Mouse (Mus musculus) embryo, embryonic 11.5 days (tissue): Measurements from ENCODE around the gene Eif3d.
"Not testable (repeated sequence)": the region's sequence is repeated elsewhere in the genome, so short reads cannot be mapped to it uniquely, and the experiment has no call there.

Experiments
- DNase-seq: peaks from one replicate; pipeline ENCODE4 v3.0.0-alpha.2; 2012; ENCODE audit warnings: low read depth, low spot score

Eif3d gene

GRCm38 (mm10) chr15:77970470-77971292, at the start of gene Eif3d:
Eif3d (minus strand) TSS chr15:77970813.
- peak; percentile 92 for DNase-seq

- no peak for DNase-seq
These were observed 43.4 kb upstream of the Eif3d start for GRCm38 (mm10) chr15:78014046-78014445.

GRCm38 (mm10) chr15:78008206-78008605, 37.6 kb upstream of the Eif3d start:
- not testable (repeated sequence) for DNase-seq

- no peak for DNase-seq
These were observed 33.3 kb upstream of the Eif3d start for GRCm38 (mm10) chr15:78003929-78004328.

- DNase-seq = no peak
These were observed 30.8 kb upstream of the Eif3d start for GRCm38 (mm10) chr15:78001400-78001799.

- DNase-seq = no peak
These were observed 17.9 kb upstream of the Eif3d start for GRCm38 (mm10) chr15:77988541-77988940.

GRCm38 (mm10) chr15:77983391-77983790, 12.8 kb upstream of the Eif3d start:
- DNase-seq = no peak

- DNase-seq = peak; percentile 43
These were observed 11.8 kb upstream of the Eif3d start for GRCm38 (mm10) chr15:77982195-77982939.

GRCm38 (mm10) chr15:77981181-77981680, 10.6 kb upstream of the Eif3d start:
- DNase-seq = no peak

GRCm38 (mm10) chr15:77979427-77979865, 8.8 kb upstream of the Eif3d start:
- no peak for DNase-seq

- no peak for DNase-seq
These were observed 7.0 kb upstream of the Eif3d start for GRCm38 (mm10) chr15:77977663-77978062.

- DNase-seq = no peak
These were observed 3.7 kb upstream of the Eif3d start for GRCm38 (mm10) chr15:77974165-77974841.

- DNase-seq = no peak
These were observed 608 bp downstream of the Eif3d start for GRCm38 (mm10) chr15:77969940-77970469.

- DNase-seq = no peak
These were observed 5.5 kb downstream of the Eif3d start for GRCm38 (mm10) chr15:77965117-77965528.

- DNase-seq = no peak
These were observed 8.2 kb downstream of the Eif3d start for GRCm38 (mm10) chr15:77962447-77962846.

- no peak for DNase-seq
These were observed 9.9 kb downstream of the Eif3d start for GRCm38 (mm10) chr15:77960693-77961092.

- DNase-seq = no peak
These were observed 12.5 kb downstream of the Eif3d start for GRCm38 (mm10) chr15:77958071-77958470.

GRCm38 (mm10) chr15:77957625-77958024, 13.0 kb downstream of the Eif3d start:
- no peak for DNase-seq

- peak; percentile 73 for DNase-seq
These were observed 14.2 kb downstream of the Eif3d start, which contains the start of gene Foxred2 for GRCm38 (mm10) chr15:77956404-77956901. Foxred2 (minus strand) TSS chr15:77956722.

- no peak for DNase-seq
These were observed 14.9 kb downstream of the Eif3d start for GRCm38 (mm10) chr15:77955440-77956403.
